Mouse (Mus musculus) spleen, postnatal 10 days (tissue): ENCODE measurements around the gene Csnka2ip.

Source experiments
- DNase-seq, 2 experiments: peaks; one replicate each; pipeline ENCODE4 v3.0.0; 2021 to 2022; ENCODE audit warnings: low spot score in 2 of 2

Gene Csnka2ip

DNA sequence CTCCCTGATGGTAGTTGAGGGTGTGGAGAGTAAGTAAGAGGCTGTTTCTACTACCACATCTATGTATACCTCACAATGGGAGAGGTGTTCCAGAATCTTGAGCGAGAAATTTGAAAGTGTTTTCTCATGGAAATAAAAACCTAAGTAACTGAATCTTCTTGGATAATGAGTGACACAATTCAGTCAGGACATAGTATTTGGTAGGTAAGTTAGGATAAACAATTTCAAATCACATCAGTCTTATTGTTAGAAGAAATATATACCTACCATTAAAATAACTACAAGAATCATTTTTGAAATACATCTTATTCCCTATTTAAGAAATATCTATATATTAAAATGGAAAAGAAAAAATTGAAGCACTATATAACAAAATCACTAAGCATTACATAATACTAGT lies at the start of gene Csnka2ip:
Gene Csnka2ip (minus strand): TSS at position 101 of the 400 bp plus-strand sequence.
- DNase-seq: no peak

DNA sequence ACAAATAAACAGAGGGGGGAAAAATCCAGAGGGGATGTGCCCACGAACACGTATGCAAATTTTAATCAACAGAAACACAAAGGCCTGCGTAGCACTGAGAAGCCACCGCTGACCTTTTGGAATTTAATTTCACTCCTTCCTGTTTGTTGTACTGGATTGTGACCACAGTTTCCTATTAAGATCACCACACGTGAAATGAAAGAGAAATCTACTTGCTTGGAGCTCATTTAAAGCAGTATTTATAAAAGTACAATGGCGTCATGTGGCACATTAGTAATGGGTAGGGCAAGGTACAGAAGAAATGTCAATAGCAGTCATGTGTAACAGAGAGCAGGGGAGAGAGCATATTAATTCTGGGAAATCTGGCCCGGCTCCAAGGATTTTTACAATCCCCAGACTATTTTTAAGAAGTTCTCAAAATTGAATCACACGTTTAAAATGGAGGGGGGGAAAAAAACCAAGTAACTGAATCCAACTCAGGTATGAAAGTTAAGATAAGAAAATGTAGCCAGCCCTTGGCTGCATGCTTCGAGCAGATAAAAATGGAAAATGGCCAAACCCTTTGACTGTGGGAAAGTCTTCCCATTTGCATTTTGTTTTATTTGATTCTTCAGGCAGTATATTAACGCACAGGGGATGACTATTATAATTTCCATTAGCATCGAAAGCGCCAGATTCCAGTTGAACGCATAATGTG lies 47.5 kb upstream of the Csnka2ip start:
- DNase-seq: no peak

DNA sequence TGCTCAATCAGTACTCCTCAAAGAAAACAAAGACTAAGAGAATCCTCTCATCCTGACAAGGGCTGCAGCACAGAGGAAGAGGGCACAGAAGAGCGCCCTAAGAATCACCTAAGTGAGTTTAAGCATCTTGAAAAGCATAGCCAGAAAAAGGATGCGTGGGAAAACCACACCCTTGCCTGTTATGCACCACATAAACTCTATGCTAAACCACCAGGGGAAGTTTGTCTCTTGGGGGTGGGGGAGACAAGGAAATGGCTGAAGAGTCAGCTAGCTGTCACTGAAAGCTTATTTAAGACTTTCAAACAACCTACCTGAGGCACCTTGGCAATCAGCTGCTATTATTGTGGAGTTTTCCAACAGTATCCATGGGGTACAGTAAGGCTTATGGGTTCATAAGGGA lies 45.6 kb upstream of the Csnka2ip start:
- DNase-seq: no peak

DNA sequence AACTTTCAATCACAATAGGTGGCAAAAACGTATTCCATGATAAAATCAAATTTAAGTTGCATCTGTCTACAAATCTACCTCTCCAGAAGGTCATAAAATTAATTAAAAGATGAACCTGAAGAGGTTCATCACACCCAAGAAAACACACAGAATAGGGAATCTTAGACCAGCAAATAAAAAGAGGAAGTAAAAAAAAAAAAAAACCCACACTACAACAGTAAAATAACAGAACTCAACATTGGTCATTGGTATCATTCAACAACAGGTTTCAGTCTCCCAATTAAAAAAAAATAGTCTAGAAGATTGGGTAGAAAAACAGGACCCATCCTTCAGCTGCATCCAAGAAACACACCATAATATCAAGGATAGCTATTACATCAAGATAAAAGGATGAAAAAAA lies 32.9 kb upstream of the Csnka2ip start:
- DNase-seq: no peak

DNA sequence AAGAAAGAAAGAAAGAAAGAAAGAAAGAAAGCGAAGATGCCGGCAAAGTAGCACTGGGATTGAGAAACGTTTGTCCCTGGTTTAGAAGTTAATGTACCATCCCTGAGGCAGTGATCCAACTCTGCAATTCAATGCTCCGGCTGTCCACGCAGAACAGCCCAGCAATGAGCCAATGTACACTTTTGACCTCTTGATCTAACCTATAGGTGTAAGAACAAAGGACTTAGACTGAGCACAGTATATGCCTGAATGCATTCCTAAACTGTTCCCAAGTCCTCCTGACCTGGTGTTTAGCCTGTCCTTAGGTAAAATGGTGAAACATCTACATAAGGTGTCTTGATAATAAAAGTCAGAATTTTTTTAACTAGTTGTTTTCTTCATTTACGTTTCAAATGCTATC lies 17.9 kb upstream of the Csnka2ip start:
- DNase-seq: no peak

DNA sequence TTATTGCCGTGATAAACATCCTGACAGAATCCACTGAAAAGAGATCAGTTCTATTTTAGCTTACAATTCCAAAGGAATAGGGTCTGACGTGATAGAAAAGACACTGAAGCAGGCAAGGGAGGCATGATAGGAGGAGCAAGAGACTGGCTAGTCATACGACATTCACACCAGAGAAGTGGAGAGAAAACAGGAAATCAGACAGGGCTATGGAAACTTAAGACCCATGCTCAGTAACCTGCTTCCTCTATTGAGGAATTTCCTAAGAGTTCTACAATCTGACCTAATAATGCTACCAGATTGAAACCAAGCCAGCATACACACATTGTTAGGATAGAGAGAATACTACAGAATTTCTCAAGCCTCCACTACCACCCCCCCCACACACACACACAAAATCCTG lies 12.4 kb upstream of the Csnka2ip start:
- no peak for DNase-seq

DNA sequence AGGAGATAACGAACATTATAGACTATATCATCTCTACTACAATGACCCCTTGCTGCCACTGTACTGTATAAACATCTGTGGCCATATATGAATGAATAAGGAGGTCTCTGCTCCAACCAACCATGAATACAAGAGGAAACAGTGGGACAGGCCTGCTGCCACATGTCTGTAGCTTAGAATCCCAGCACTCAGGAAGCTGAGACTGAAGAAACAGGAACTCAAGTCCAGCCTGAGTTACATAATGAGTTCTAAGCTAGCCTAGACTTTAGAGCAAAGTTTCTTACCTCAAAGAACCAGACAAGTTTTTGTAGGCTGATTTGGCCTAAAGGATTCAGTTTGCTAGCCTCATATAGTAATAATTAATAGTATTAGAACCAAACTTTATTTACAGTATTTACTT lies 5.6 kb upstream of the Csnka2ip start:
- DNase-seq: no peak

DNA sequence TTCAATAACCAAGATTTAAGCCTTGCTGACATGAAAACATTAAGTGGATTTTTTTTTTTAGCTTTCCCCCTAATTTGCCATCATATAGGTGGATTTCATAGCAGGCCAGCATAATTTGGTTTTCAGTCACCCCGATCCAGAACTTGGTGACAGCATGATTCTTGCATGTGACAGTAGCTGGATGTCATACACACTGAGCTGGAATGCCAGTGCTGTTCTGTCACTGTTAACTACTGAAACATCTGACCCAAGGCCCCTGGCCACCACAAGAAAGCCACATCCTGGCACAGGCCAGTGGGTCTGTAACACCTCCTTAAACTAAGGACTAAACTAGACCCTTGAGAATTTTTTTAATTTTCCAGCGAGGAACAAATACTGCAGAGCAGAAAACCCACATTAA lies 15.4 kb downstream of the Csnka2ip start:
- no peak for DNase-seq

DNA sequence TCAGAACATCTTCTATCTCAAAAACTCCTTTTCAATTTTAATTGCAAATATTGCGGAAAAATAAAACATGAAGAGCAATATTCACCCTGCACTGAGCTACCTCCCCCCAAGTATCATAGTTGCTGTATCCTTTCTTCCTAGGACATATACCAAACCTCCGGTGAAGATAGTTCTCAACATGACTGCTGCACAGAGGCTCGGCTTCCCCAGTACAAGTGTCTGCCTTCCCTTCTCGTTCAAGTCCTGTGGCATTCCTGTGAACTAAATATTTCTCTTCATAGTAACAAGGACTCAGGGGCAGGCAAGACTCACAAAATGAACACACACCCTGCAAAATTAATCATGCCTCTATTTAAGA lies 16.0 kb downstream of the Csnka2ip start:
- no peak for DNase-seq

DNA sequence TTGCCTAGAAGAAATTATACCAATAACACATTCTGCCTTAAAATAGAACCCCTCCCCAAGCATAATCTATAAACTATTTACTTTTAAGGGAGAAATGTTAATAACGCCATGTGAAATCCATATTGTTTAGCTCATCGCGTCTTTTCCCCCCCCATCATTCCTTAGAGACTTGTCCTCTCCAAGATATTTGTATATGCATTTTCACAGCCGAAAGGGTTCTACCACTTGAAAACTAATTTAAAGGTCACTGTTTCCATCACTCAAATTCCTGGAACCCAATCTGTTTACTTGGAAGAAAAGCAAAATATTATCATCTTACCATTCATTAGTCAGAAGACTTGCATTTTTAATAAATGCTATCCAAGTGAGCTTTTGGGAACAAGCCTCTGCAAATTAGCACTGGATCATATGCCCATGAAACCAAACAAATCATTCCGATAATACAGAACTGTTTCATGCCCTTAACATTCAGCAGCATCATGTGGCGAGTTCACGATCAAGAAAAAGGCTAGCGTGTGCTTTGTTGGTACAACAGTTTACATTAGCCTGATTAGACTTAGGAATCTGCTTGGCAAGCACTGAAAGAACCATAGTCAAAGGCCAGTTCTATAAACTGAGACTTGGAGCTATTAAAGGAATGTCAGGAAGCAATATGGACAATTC lies 16.5 kb downstream of the Csnka2ip start:
- no peak for DNase-seq

DNA sequence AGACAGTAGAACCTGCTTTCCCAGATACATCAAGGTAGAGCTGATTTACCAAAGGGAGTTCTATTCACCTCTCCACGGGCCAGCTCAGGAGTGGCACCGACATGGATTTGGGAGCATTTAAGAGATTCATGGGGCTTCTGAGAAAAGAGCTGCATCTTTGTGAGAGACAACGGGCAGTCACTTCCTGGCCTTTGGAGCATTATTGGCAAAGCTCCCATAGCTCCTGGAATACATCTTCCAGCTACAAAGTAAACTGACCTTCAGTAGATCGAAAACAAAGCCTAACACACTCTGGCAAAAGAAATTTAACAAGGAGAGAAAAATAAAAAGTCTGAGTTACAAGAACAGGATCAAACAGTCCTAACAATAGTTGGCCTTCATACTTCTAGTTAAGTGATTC lies 17.6 kb downstream of the Csnka2ip start:
- DNase-seq: no peak

DNA sequence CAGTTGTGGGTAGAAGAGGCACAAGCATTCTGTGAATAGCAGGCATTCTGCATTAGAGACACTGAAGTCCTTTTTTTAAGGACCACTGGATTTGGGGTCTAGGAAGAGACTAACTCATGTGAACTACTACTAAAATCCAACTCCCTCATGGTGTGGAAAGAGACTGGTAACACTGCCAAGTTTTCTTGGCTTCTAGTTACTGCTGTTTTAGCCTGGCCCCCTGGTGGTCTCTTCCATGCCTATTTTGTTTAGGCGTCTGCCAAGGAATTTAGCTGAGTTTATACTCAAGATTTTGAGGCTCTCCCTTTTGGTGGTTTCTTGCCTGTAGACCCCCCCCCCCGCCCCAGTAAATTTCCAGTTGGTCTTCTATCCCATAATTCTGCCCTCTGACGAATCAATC lies 18.8 kb downstream of the Csnka2ip start:
- DNase-seq: no peak

DNA sequence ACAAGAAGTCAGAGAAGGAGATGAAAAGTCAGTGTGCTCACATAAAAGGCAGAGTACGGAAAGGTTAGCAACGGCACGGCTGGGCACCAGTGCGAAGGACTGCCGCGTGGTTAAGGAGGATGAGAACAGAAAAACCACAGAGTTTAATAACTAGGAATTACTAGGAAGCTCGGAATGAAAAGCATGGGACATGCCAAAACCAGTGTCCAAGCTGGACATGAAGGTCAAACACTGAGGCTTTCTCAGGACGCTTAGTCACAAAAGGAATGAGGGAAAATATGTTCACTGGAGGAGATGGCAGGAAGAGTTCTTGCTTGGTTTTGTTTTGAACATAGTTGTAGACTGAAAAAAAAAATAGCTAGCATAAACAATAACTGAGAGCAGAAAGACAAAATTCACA lies 32.7 kb downstream of the Csnka2ip start:
- DNase-seq: no peak

DNA sequence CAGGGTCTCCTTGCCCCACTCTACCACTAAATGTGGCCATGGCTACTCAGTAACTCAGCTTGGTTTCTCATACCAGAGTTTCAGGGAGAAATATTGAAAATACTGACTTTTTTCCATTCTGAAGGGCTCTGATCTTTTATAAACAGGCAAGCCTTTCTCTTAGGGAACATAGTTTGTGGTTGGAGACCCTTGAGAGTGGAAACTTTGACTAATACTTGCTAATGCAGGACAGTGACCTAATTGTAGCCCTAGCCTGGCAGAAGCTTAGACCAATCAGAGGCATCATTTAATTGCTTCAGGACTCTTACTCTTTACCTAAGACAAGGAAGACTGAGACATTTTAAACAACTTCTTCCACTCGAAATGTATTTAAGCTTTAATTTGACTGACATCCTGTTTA lies 39.1 kb downstream of the Csnka2ip start:
- no peak for DNase-seq

DNA sequence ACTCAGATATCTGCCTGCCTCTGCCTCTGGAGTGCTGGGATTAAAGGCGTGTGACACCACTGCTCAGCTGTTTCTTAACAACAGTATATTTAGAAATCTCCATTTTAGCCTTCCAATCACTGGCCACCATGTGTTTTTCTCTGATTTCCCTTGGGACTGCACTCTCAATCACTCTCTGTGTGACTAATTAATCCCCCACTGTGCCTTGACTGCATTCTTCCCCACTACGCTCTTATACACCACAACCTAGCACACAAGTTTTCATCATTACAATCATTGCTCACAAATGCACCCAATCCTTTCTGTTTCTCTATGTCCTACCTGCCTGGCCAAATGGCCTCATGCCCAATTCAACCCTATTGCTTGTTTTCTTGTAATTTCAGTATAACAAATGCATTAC lies 43.7 kb downstream of the Csnka2ip start:
- no peak for DNase-seq

DNA sequence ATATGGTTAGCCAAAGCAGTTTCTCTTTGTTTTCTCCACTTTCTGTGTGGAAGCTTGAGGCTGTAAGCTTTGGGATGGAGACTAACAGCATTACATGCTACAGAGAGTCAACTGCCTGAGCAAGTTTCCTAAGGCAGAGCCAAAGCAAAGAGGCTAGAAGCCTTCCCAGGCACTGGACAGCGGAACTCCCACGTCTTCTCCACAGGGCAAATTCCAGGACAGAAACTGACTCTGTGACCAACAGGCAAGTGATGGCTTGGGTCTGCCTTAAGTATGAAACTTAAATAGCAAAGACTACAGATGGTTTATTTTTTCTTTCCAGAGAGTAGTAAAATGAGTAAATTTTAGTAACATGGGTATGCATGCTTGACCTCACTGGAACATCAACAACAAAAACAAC lies 75.3 kb downstream of the Csnka2ip start:
- no peak for DNase-seq

DNA sequence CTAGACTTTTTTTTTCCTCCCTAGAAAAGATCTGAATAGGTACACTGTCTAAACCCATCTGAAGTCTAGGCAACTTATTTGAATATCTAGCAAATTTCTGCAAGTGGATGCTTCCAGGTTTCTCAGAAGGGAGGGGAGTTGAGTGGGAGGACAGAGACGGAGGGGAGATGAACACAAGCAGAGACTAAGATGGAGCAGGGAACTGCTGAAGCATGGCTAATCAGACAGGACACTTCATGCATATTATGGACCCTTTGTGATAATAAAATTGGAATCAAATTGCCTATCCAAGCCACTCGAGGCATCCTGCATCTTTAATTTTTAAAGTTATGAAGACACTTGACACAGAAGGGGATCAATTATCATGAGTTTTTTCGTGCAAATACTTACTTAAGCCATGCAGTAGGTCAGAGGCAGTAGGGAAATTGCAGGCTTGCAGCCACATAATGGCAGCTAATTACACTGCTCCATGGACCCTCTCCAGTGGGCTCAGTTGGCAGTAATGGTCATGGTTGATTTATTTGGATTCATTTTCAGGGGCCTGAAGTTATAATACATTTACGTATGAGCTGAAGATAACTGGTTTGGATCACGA lies 78.1 kb downstream of the Csnka2ip start:
- no peak for DNase-seq

DNA sequence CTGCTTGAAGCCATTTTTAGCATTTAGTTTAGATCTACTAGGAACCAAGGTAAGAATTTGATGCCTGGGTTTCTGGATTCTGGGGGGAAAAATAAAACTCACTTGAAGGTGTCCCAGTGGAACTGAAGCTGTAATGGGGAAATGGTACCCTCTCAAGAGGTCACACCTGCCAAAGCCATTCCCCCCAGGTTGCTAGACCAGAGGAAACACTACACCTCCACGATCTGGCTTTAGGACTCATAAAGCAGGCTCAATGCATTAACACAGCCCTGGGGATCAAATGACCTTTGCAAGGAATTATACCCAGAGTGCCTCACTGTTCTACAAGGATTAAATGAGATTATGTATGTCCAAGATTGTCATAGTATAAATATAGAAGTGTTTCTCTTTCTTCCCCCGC lies 88.8 kb downstream of the Csnka2ip start:
- no peak for DNase-seq
